Mouse (Mus musculus) E14TG2a.4 (cell line): ENCODE measurements around the gene Pik3r6.

ENCODE experiments used
- CTCF ChIP-seq: conservative IDR thresholded peaks from 2 replicates; pipeline ENCODE4 v1.5.1; 2014; ENCODE audit warnings: low read length
- NANOG ChIP-seq: IDR thresholded peaks from 2 replicates; pipeline ENCODE4 v1.6.1; 2014; ENCODE audit warnings: borderline replicate concordance, low read length, mixed read lengths

DNA sequence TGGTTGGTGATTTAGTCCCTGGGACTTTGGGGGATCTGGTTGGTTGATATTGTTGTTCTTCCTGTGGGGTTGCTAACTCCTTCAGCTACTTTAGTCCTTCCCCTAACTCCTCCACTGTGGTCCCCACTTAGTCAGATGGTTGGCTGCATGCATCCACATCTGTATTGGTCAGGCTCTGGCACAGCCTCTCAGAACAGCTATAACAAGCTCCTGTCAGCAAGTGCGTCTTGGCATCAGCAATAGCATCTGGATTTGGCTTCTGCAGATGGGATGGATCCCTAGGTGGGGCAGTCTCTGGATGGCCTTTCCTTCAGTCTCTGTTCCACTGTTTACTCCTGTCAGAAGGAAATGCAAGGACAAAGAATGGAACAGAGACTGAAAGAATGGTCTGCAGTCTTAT is 74.3 kb downstream of the Pik3r6 start:
- no peak for TF ChIP-seq CTCF
- TF ChIP-seq NANOG = no peak
